Mouse (Mus musculus): ENCODE data around the gene 9130019O22Rik. TPM values are rescaled to one million over a fixed set of nuclear protein-coding genes. Genes with fewer than 3 reads are reported as not detected.
"Not testable (repeated sequence)": the region's sequence is repeated elsewhere in the genome, so short reads cannot be mapped to it uniquely, and the experiment has no call there.

9130019O22Rik gene
- 4.2 and 5.0 TPM in 2 replicates for polyA plus RNA-seq (2015; fragmentation: Nextera tagmentation; extraction: Ambion mirVana)

GRCm38 (mm10) chr7:127386641-127387392, at the start of gene 9130019O22Rik:
9130019O22Rik (minus strand) TSS chr7:127387166.
- 0 out of 2 replicates have a peak, but pooled peaks cover 10% of the 10 kb centered on the region for H3K4me1 ChIP-seq (replicated peaks)
- peak within 1 kb of the TSS; percentile 60 for H3K4me3 ChIP-seq
- H3K4me2 ChIP-seq, result peak within 1 kb of the TSS; percentile 65
- H3K27ac ChIP-seq (replicated peaks), result peak within 1 kb of the TSS; percentile 64; the same call in 1 of the 2 replicates
- ATAC-seq (ENCODE audit: low read depth), result peak; percentile 89
- H3K9me3 ChIP-seq, result no peaks in the 10 kb centered on the region
- H3K27me3 ChIP-seq, result no peaks in the 10 kb centered on the region
- peak within 1 kb of the TSS; percentile 75 for H3K9ac ChIP-seq
- peaks cover 35% of the 10 kb centered on the region for H3K36me3 ChIP-seq
- whole genome bisulfite sequencing, result 14% methylated on average over 38 of the region's 38 CpGs

DNA sequence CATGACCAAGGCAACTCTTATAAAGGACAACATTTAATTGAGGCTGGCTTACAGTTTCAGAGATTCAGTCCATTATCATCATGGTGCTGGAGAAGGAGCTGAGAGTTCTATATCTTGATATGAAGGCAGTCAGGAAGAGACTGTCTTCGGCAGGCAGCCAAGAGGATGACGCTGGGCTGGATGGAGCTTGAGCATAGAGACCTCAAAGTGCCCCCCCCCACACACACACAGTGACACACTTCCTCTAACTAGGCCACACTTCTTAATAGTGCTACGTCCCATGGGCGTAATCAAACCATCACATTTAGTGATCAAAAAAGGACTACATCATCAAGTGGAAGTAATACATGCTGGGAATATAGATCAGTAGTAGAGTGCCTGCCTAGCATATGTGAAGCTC, 48.2 kb upstream of the 9130019O22Rik start:
- Histone ChIP-seq H3K9me3 (peaks cover 13% of the 10 kb centered on the region), H3K4me3 (no peak overlapping the region), H3K4me1 (replicated peaks) (no peaks in the 10 kb centered on the region), H3K27ac (replicated peaks) (no peak overlapping the region), H3K36me3 (no peaks in the 10 kb centered on the region), H3K9ac (no peak overlapping the region), H3K4me2 (no peak overlapping the region), H3K27me3 (no peaks in the 10 kb centered on the region)
- WGBS, result 90% methylated on average over 4 of the region's 4 CpGs
- ATAC-seq (ENCODE audit: low read depth), result no peak

- peaks cover 9% of the 10 kb centered on the region for H3K4me1 ChIP-seq (replicated peaks)
- peaks cover 15% of the 10 kb centered on the region for H3K27me3 ChIP-seq
- H3K36me3 ChIP-seq, result no peaks in the 10 kb centered on the region
- H3K27ac ChIP-seq (replicated peaks), result no peak overlapping the region
- H3K4me3 ChIP-seq, result no peak overlapping the region
- H3K9ac ChIP-seq, result no peak overlapping the region
- H3K9me3 ChIP-seq, result no peaks in the 10 kb centered on the region
- ATAC-seq (ENCODE audit: low read depth), result no peak
- no peak overlapping the region for H3K4me2 ChIP-seq
- WGBS, result 76% methylated on average over 3 of the region's 3 CpGs
Observed at GRCm38 (mm10) chr7:127426354-127426753, 39.4 kb upstream of the 9130019O22Rik start.

DNA sequence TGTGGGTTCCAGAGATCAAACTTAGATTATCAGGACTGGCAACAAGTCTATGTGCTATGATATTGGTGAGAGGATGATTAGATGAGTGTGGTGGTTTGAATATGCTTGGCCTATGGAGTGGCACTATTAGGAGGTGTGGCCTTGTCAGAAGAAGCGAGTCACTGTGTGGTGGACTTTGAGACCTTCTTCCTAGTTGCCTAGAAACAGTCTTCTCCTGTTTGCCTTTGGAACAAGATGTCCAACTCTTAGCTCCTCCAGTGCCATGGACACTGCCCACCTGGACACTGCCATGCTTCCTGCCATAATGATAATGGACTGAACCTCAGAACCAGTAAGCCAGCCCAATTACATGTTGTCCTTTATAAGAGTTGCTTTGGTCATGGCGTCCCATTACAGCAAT, 38.9 kb upstream of the 9130019O22Rik start:
- no peak overlapping the region for H3K9ac ChIP-seq
- 84% methylated on average over 2 of the region's 2 CpGs for WGBS
- H3K4me2 ChIP-seq, result no peak overlapping the region
- no peaks in the 10 kb centered on the region for H3K9me3 ChIP-seq
- no peak for ATAC-seq (ENCODE audit: low read depth)
- H3K4me1 ChIP-seq (replicated peaks), result peaks cover 14% of the 10 kb centered on the region
- H3K27me3 ChIP-seq, result peaks cover 15% of the 10 kb centered on the region
- H3K36me3 ChIP-seq, result no peaks in the 10 kb centered on the region
- no peak overlapping the region for H3K27ac ChIP-seq (replicated peaks)
- no peak overlapping the region for H3K4me3 ChIP-seq

DNA sequence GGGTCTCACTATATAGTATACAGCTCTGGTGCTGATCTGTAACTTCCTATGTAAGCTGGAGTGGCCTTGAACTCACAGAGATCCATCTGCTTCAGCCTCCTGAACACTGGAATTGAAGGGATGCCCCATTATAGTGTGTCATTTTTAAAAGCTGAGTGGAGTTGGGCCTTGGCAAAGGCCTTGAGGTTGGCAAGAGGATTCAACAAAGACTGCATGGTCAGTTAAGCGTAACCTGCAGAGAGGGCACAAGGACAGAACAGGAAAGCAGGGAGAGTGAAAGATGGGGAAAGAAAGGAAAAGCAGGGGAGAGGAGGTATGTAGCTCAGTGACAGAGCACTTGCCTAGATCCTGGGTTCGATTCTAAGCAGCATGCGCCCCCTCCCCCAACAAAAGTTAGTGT, 38.3 kb upstream of the 9130019O22Rik start:
- Histone ChIP-seq H3K27ac (replicated peaks) (no peak overlapping the region), H3K27me3 (peaks cover 15% of the 10 kb centered on the region), H3K9me3 (no peaks in the 10 kb centered on the region), H3K36me3 (no peaks in the 10 kb centered on the region), H3K4me1 (replicated peaks) (peaks cover 19% of the 10 kb centered on the region), H3K4me3 (no peak overlapping the region), H3K4me2 (no peak overlapping the region), H3K9ac (no peak overlapping the region)
- WGBS, result 88% methylated on average over 3 of the region's 3 CpGs
- no peak for ATAC-seq (ENCODE audit: low read depth)

- H3K4me2 ChIP-seq, result peak overlapping the region; percentile 78
- 0% methylated on average over 15 of the region's 15 CpGs for WGBS
- H3K27ac ChIP-seq (replicated peaks), result peak overlapping the region; percentile 85
- H3K9me3 ChIP-seq, result no peaks in the 10 kb centered on the region
- peaks cover 21% of the 10 kb centered on the region for H3K36me3 ChIP-seq
- peaks cover 19% of the 10 kb centered on the region for H3K4me1 ChIP-seq (replicated peaks)
- peak; percentile 79 for ATAC-seq (ENCODE audit: low read depth)
- H3K4me3 ChIP-seq, result peak overlapping the region; percentile 74
- peaks cover 15% of the 10 kb centered on the region for H3K27me3 ChIP-seq
- H3K9ac ChIP-seq, result peak overlapping the region; percentile 88
Observed at GRCm38 (mm10) chr7:127422247-127422646, 35.3 kb upstream of the 9130019O22Rik start.

- peak; percentile 98 for ATAC-seq (ENCODE audit: low read depth)
- peaks cover 22% of the 10 kb centered on the region for H3K36me3 ChIP-seq
- H3K4me1 ChIP-seq (replicated peaks), result peaks cover 19% of the 10 kb centered on the region
Observed at GRCm38 (mm10) chr7:127421388-127422191, 34.6 kb upstream of the 9130019O22Rik start, which contains the start of gene Zfp688. Zfp688 (minus strand) TSS chr7:127422068.

DNA sequence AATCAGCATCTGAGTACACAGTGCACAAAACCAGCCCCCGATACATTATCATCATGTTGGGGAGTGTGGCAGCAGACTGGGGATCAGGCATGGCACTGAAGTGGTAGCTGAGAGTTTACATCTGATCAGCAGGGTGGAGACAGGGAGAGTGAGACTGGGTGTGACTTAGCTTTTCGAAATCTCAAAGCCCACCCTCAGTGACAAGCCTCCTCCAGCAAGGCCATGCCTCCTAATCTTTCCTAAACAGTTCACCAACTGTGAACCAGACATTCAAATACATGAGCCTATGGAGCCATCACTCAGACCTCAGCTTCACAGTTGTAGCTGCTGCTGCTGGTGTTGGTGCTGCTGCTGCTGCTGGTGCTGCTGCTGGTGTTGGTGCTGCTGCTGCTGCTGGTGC, 24.5 kb upstream of the 9130019O22Rik start:
- no peaks in the 10 kb centered on the region for H3K27me3 ChIP-seq
- H3K9me3 ChIP-seq, result no peaks in the 10 kb centered on the region
- no peak overlapping the region for H3K9ac ChIP-seq
- no peak overlapping the region for H3K4me3 ChIP-seq
- no peak overlapping the region for H3K27ac ChIP-seq (replicated peaks)
- ATAC-seq (ENCODE audit: low read depth), result no peak
- peaks cover 8% of the 10 kb centered on the region; the same call in 1 of the 2 replicates for H3K36me3 ChIP-seq
- 71% methylated on average over 2 of the region's 2 CpGs for WGBS
- H3K4me2 ChIP-seq, result no peak overlapping the region
- H3K4me1 ChIP-seq (replicated peaks), result peaks cover under 1% of the 10 kb centered on the region; the same call in 1 of the 2 replicates

More at GRCm38 (mm10) chr7:127421388-127422191, 34.6 kb upstream of the 9130019O22Rik start, which contains the start of gene Zfp688:
- H3K9me3 ChIP-seq, result no peaks in the 10 kb centered on the region
- WGBS, result under 1% methylated on average over 48 of the region's 48 CpGs
- peak within 1 kb of the TSS; percentile 74 for H3K4me3 ChIP-seq
- H3K27me3 ChIP-seq, result peaks cover 15% of the 10 kb centered on the region
- H3K4me2 ChIP-seq, result peak within 1 kb of the TSS; percentile 78
- peak within 1 kb of the TSS; percentile 85 for H3K27ac ChIP-seq (replicated peaks)
- H3K9ac ChIP-seq, result peak within 1 kb of the TSS; percentile 88

- not testable (repeated sequence) for H3K36me3 ChIP-seq; H3K27me3 ChIP-seq; H3K9me3 ChIP-seq; H3K4me1 ChIP-seq (replicated peaks)
- peak within 1 kb of the TSS; percentile 73 for H3K27ac ChIP-seq (replicated peaks)
- H3K9ac ChIP-seq, result peak within 1 kb of the TSS; percentile 84
- H3K4me2 ChIP-seq, result peak within 1 kb of the TSS; percentile 88
- peak; percentile 83 for ATAC-seq (ENCODE audit: low read depth)
- peak within 1 kb of the TSS; percentile 57 for H3K4me3 ChIP-seq
- 6% methylated on average over 40 of the region's 40 CpGs for WGBS
Observed at GRCm38 (mm10) chr7:127406002-127406987, 19.3 kb upstream of the 9130019O22Rik start, which contains the start of gene Zfp764. Zfp764 (minus strand) TSS chr7:127406822.

- H3K27ac ChIP-seq (replicated peaks); H3K9ac ChIP-seq; H3K27me3 ChIP-seq; H3K4me1 ChIP-seq (replicated peaks); ATAC-seq (ENCODE audit: low read depth); H3K36me3 ChIP-seq; H3K9me3 ChIP-seq; H3K4me2 ChIP-seq; H3K4me3 ChIP-seq: not testable (repeated sequence)
- WGBS, result 95% methylated on average over 6 of the region's 6 CpGs
Observed at GRCm38 (mm10) chr7:127404101-127404500, 17.1 kb upstream of the 9130019O22Rik start.

GRCm38 (mm10) chr7:127402980-127403379, 16.0 kb upstream of the 9130019O22Rik start:
- Histone ChIP-seq H3K36me3 (no peaks in the 10 kb centered on the region), H3K4me3 (no peak overlapping the region), H3K9ac (no peak overlapping the region), H3K4me1 (replicated peaks) (peaks cover 10% of the 10 kb centered on the region; the same call in 1 of the 2 replicates), H3K27ac (replicated peaks) (no peak overlapping the region), H3K4me2 (no peak overlapping the region), H3K27me3 (no peaks in the 10 kb centered on the region; the same call in 1 of the 2 replicates), H3K9me3 (no peaks in the 10 kb centered on the region)
- no peak for ATAC-seq (ENCODE audit: low read depth)
- 67% methylated on average over 2 of the region's 2 CpGs for WGBS

Data from neural tube, embryonic 13.5 days (tissue).